Mouse (Mus musculus): ENCODE results near the gene Sult3a1.
"Not testable (repeated sequence)": the region's sequence is repeated elsewhere in the genome, so short reads cannot be mapped to it uniquely, and the experiment has no call there.

Gene Sult3a1

DNA sequence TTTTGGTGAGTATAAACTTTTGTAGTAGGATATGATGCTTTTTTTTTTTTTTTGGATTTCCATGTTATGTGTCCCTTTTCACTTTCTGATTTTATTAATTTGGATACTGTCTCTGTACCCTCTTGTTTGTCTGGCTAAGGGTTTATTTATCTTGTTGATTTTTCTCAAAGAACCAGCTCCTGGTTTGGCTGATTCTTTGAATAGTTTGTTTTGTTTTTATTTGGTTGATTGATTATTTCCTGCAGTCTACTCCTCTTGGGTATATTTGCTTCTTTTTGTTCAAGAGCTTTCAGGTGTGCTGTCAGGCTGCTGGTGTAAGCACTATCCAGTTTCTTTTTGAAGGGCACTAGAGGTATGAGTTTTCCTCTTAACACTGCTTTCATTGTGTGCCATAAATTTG, at the start of gene Sult3a1:
Gene Sult3a1, plus strand, starts transcription at position 301 of the 400 bp plus-strand sequence.
- DNase-seq (ENCODE audit: low spot score): no peak

- DNase-seq (ENCODE audit: low spot score): no peak
Observed at GRCm38 (mm10) chr10:33811807-33812206, 45.7 kb upstream of the Sult3a1 start.

DNA sequence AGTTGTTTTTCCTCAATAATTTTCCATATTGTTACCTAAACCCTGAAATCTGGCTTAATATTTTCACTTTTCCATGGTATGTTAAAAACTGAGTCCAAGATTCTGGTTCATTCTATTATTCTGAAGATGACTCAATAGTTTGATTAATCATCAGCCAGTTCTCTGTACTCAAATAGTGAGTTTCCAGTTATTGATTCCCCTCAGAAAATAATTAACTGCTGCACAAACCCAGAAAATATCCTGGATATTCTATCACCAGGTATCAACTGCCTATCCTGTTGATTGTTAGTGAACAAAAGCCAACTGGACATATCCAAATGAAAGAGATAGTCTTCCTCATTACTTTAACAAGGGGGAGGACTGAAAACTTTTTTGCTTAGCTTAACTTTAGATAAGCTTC, 43.3 kb upstream of the Sult3a1 start:
- no peak for DNase-seq (ENCODE audit: low spot score)

DNA sequence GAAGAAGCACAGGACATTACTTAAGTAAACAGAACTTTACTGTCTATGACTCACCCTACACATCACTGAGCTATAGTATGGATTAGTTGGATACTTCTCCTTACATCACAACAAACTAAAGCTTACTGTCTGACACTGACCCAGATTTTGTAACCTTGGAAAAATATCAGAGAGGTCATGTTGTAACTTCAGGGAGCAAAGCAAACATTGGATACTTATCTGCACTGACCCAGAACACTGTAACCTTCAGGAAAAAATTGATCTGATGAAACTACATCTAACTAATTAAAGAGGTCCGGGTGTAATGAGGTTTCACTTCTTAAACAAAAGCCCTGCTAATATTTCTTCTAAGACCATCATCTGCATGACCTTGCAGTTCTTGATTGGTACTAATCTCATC, 40.6 kb upstream of the Sult3a1 start:
- DNase-seq (ENCODE audit: low spot score): no peak

GRCm38 (mm10) chr10:33820892-33821291, 36.6 kb upstream of the Sult3a1 start:
- DNase-seq (ENCODE audit: low spot score): no peak

DNA sequence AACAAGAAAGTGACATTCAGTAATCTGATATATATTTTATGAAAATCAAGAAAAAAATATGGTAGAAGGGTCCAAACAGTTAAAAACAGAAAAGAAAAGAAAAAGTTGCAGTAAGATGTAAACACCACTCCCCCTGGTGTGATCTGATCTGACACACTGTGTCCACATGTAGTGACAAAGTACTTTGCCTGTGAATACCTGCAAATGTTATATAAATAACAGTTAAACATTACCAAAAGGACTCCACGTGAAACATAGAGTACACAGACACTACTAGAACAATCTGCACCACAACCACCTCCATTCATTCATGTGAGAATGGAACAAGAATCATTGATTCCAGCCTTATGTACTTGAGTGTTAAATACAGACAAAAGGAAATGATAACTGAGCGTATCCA, 8.5 kb downstream of the Sult3a1 start:
- DNase-seq (ENCODE audit: low spot score): no peak

DNA sequence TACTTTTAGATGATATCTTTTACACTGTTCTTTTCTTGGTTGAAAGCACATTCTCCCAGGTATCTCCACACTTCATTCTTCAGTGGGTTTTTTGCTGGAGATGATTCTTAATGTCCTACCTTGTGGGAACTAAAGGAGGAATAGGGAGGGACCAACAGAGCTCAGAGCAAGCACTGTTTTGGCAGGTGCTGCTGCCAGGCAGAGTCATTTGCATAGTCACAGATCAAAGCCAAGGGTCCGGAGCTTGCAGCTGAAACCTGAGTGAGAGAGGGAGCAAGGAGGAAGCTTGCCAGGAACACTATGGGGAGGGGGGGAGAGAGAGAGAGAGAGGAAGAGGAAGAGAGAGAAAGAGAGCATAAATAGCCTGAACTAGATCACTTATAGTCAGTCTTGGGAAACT, 12.9 kb downstream of the Sult3a1 start:
- DNase-seq (ENCODE audit: low spot score): no peak

- DNase-seq (ENCODE audit: low spot score): no peak
Observed at GRCm38 (mm10) chr10:33872672-33873398, 15.3 kb downstream of the Sult3a1 start.

DNA sequence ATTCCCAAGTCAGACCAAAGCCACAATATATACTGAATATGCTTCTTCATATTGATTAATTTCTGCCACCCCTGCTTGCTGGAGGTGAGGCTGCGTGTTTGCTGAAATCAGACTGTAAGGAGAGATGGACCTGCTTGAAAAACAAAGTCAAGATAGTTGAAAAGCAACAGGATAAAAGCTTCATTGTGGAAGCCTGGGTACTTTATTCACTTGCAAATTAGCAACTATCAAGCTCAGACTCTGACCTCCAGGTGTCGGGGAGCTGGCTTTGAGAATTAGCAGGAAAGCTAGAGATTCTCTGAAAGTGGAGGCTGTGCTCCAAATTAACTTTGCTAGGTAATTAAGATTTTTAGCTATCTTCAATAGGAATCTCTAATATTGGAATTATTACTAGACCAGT, 24.9 kb downstream of the Sult3a1 start:
- DNase-seq (ENCODE audit: low spot score): not testable (repeated sequence)

DNA sequence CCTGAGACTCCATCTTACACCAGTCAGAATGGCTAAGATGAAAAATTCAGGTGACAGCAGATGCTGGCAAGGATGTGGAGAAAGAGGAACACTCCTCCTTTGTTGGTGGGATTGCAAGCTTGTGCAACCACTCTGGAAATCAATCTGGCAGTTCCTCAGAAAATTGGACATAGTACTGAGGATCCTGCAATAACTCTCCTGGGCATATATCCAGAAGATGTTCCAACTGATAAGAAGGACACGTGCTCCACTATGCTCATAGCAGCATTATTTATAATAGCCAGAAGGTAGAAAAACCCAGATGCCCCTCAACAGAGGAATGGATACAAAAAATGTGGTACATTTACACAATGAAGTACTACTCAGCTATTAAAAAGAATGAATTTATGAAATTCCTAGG, 44.0 kb downstream of the Sult3a1 start:
- not testable (repeated sequence) for DNase-seq (ENCODE audit: low spot score)

DNA sequence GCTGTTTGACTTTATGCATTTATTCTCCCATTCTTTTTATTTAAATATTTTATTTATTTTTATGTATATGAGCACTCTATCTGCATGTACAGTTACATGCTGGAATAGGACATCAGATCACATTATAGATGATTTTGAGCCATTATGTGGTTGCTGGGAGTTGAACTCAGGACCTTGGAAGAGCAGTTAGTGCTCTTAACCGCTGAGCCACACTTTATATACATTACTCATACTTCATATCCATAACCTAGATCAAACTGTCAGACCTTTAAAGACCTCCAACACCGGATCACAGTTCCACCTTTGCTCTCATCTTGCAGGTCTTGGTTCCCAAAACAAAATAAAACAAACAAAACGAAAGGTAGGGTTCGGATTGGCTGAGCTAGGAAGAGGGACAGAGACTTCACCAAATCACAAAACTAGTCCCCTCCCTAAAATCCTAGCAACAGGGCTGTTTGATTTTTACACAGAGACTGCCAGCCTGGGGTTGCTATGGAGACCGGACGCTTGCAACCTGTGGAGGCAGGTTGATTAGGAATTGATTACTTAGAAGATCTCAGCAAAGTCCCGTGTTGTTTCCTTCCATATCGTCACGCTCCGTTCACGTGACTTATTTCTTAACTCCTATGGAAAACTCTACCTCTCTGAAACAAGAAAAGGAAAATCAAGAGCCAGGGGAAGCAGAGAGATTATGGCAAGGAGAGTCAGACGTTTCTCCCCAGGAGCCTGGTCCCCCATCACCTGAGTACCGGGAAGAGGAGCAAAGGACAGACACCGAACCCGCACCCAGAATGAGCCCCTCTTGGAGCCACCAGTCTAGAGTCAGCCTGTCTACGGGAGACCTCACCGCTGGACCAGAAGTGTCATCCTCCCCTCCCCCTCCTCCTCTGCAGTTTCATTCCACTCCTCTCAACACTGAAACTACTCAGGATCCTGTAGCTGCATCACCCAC, 47.3 kb downstream of the Sult3a1 start, which contains the start of gene Rsph4a:
Gene Rsph4a, plus strand, starts transcription at position 582 of the 952 bp plus-strand sequence.
- peak; percentile 39 for DNase-seq (ENCODE audit: low spot score)

DNA sequence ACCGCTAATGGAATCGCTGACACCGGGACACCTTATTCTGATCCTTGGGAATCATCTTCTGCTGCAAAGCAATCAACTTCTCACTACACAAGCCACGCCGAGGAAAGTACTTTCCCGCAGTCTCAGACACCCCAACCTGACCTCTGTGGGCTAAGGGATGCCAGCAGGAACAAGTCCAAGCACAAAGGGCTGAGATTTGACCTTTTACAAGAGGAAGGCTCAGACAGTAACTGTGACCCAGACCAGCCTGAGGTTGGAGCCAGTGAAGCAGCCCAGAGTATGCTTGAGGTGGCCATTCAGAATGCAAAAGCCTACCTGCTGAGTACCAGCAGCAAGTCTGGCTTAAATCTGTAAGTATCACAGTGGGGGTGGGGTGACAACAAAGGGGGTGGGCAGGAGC, 48.0 kb downstream of the Sult3a1 start:
- no peak for DNase-seq (ENCODE audit: low spot score)
